Mouse (Mus musculus) ES-Bruce4 (cell line): ENCODE results near the gene Kcnh3.

Experiments
- CTCF ChIP-seq: IDR thresholded peaks from one replicate; pipeline ENCODE4 v1.8.1; 2011; ENCODE audit warnings: low read depth, low read length
- EP300 ChIP-seq: IDR thresholded peaks from 2 replicates; pipeline ENCODE4 v1.6.1; 2011; ENCODE audit warnings: low read depth, low read length; ENCODE audit not compliant: insufficient read depth
- POLR2A ChIP-seq: IDR thresholded peaks from one replicate; pipeline ENCODE4 v1.8.1; 2011; ENCODE audit warnings: low read length; ENCODE audit not compliant: insufficient read depth

DNA sequence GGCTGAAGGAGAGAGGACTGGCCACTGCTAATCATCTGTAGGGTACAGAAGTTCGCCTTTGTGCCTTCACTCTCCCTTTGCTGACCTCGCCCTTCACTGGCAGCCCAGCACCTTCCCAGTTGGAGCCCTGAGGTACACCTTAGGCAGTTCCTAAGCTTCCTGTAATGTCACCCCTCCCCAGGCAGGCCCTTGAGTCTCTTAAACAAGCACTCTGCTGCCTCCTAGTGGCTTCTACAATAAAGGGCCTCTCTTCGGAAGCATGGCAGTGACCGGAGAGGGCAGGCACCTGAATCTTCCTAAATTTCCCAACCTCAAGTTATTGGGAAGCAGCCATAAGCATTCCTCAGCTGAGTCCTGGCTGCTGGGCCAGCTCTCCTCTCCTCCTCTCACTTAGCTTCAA lies 41.0 kb downstream of the Kcnh3 start:
- TF ChIP-seq CTCF (peak; percentile 77), EP300 (peak; percentile 78), POLR2A (no peak)
